Mouse (Mus musculus) heart, adult 2 months (tissue): ENCODE measurements at regions not wholly inside any gene's neighbourhood (a gene's known extent, or its start where the extent isn't known, plus 50 kb on each side); places are given as distances from the start of the nearest gene placed in this dataset.

Experiments used
- CTCF ChIP-seq: fragments of 200-600 bp; IDR thresholded peaks from 2 replicates; pipeline ENCODE4 v1.8.1; 2022; ENCODE audit warnings: antibody characterized with exemption, mild to moderate bottlenecking, moderate library complexity
- EP300 ChIP-seq: fragments of 200-500 bp; IDR thresholded peaks from 2 replicates; pipeline ENCODE4 v1.6.1; 2011; ENCODE audit warnings: low read depth, low read length, control low read depth; ENCODE audit not compliant: insufficient read depth

GRCm38 (mm10) chr2:53301712-53302423 lies 110.3 kb downstream of the Arl6ip6 start:
- TF ChIP-seq EP300 (no peak), CTCF (no peak)
